Mouse (Mus musculus) hindbrain, embryonic 16.5 days (tissue): ENCODE results near the gene 9130230L23Rik. TPM values are rescaled to one million over a fixed set of nuclear protein-coding genes. Genes with fewer than 3 reads are reported as not detected.

Source experiments
- ATAC-seq: fragments of 200-750 bp; cut with Nextera tagmentation; 2 replicates; pipeline ENCODE4 v1.8.0; 2017; ENCODE audit warnings: moderate TSS enrichment, moderate library complexity
- H3K27ac ChIP-seq: fragments of 300-500 bp; sonication (generic); 2 replicates; pipeline ENCODE4 v1.5.1; 2014; ENCODE audit warnings: low read depth, mild to moderate bottlenecking, control low read depth, low read length, moderate library complexity
- H3K27me3 ChIP-seq: fragments of 300-500 bp; sonication (generic); replicated peaks from 2 replicates; pipeline ENCODE4 v1.6.1; 2014; ENCODE audit warnings: low read length; ENCODE audit not compliant: control insufficient read depth, insufficient read depth
- H3K36me3 ChIP-seq: fragments of 300-500 bp; sonication (generic); 2 replicates; pipeline ENCODE4 v1.6.1; 2014; ENCODE audit warnings: mild to moderate bottlenecking, low read length, moderate library complexity, mixed read lengths; ENCODE audit not compliant: control insufficient read depth, insufficient read depth
- H3K4me1 ChIP-seq: fragments of 300-500 bp; sonication (generic); 2 replicates; pipeline ENCODE4 v1.6.1; 2014; ENCODE audit warnings: low read depth, low read length; ENCODE audit not compliant: control insufficient read depth, insufficient read depth
- H3K4me2 ChIP-seq: fragments of 300-500 bp; sonication (generic); 2 replicates; pipeline ENCODE4 v1.6.1; 2014; ENCODE audit warnings: mild to moderate bottlenecking, low read length, control low read depth, moderate library complexity
- H3K4me3 ChIP-seq: fragments of 300-500 bp; sonication (generic); 2 replicates; pipeline ENCODE4 v1.5.1; 2014; ENCODE audit warnings: mild to moderate bottlenecking, low read length, control low read depth, moderate library complexity
- H3K9ac ChIP-seq: fragments of 300-500 bp; sonication (generic); 2 replicates; pipeline ENCODE4 v1.6.1; 2014; ENCODE audit warnings: low read depth, mild to moderate bottlenecking, control low read depth, low read length, moderate library complexity
- H3K9me3 ChIP-seq: fragments of 300-500 bp; sonication (generic); 2 replicates; pipeline ENCODE4 v1.6.1; 2014; ENCODE audit warnings: mild to moderate bottlenecking, low read length, moderate library complexity; ENCODE audit not compliant: control insufficient read depth
- WGBS: fragments of 180-500 bp; shearing (Covaris S2); extraction: QIAGEN DNeasy Blood & Tissue Kit; methylation state at CpG from one replicate; pipeline ENCODE4 v1.1.7; 2014; 5-methylcytosine and 5-hydroxymethylcytosine counted together
- polyA plus RNA-seq: library from polyadenylated mRNA; unstranded; fragments of >200 nt; fragmentation: Nextera tagmentation; extraction: Ambion mirVana; gene quantifications from 2 replicates; pipeline ENCODE4 v1.2.1, GENCODE M21; 2015

Gene 9130230L23Rik
- polyA plus RNA-seq, 1 experiment from 2014 or later, result 0.14 TPM

DNA sequence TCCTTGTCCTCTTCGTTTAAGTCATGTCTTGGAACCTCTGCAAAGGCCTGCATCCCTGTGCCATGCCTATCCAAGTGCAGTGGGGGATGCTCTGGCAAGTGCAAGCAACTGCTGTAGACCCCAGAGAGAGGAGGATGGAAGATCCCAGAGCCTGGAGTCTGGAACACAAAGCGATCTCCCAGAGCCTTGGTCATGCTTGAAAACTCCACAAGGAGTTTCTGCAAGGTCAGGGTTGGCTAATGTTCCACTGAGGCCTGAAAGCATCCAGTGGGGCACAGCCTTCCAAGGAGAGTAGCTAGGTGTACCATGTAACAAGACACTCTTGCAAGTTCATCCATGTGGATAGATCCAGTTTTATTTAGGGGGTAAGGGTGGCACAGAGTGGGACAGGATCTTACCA is 10.4 kb upstream of the 9130230L23Rik start:
- Histone ChIP-seq H3K36me3 (no peaks in the 10 kb centered on the region), H3K4me3 (no peak overlapping the region), H3K9ac (no peak overlapping the region), H3K9me3 (no peaks in the 10 kb centered on the region), H3K4me1 (no peaks in the 10 kb centered on the region), H3K4me2 (no peak overlapping the region), H3K27ac (no peak overlapping the region), H3K27me3 (no peaks in the 10 kb centered on the region)
- no peak for ATAC-seq
- WGBS, result 90% methylated on average over 2 of the region's 2 CpGs

DNA sequence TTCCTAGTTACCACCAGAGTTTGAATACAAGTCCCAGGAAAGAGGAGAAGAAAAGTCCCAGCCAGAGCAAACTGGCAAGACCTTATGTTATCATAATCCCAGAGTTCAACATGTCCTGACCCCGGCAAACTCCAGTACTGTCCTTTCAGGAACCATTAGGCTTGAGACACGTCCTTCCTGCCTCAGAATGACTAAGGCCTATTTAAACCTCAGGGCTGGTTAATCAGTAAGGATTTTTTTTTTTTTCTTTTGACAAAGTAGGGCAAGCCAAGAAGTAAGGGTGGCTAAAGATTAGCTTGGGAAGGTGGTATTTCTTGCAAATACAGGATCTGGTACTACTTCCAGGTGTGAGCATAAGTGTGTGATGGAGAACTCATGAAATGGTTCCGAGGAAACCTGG is 9.9 kb upstream of the 9130230L23Rik start:
- no peaks in the 10 kb centered on the region for H3K9me3 ChIP-seq
- no peak overlapping the region for H3K4me2 ChIP-seq
- no peak for ATAC-seq
- no peaks in the 10 kb centered on the region for H3K36me3 ChIP-seq
- WGBS, result 86% methylated on average over 3 of the region's 3 CpGs
- H3K27me3 ChIP-seq, result no peaks in the 10 kb centered on the region
- H3K9ac ChIP-seq, result no peak overlapping the region
- H3K27ac ChIP-seq, result no peak overlapping the region
- no peak overlapping the region for H3K4me3 ChIP-seq
- H3K4me1 ChIP-seq, result no peaks in the 10 kb centered on the region

DNA sequence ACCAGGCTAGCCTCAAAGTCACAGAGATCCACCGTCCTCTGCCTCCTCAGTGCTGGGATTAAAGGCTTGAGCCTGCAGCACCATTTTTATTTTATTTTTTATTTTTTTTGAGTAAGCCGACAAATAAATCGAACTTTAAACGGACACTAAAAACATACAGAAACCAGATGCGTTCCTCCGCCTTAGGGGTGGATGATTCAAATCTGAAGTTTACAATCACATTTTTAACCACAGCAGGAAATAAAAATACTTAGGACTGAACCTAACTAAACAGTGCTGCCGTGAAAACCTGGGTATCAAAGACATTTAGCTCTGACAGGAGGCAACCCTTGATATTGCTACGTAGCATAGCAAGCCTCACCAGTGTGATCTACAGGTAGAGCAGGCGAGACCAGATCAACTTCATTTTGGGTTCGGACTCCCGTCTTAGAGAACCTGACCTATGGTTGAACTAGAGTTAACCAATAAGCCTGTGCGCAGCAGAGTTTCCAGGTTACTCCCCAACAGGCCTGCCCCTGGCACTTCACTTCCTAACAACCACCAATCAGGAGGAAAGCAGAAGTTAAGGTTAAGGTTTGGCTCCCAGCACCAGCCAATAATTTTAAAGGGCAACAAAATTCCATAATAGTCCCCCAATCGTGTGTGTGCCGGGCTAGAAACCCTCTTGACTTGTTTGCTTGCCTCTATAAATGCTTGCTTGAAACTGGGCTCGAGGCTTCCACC is 4.3 kb upstream of the 9130230L23Rik start:
- no peaks in the 10 kb centered on the region for H3K4me1 ChIP-seq
- no peaks in the 10 kb centered on the region for H3K36me3 ChIP-seq
- H3K9me3 ChIP-seq, result no peaks in the 10 kb centered on the region
- H3K27me3 ChIP-seq, result no peaks in the 10 kb centered on the region
- 92% methylated on average over 15 of the region's 15 CpGs for WGBS
- no peak overlapping the region for H3K4me3 ChIP-seq
- H3K9ac ChIP-seq, result no peak overlapping the region
- H3K4me2 ChIP-seq, result no peak overlapping the region
- ATAC-seq, result no peak
- no peak overlapping the region for H3K27ac ChIP-seq

DNA sequence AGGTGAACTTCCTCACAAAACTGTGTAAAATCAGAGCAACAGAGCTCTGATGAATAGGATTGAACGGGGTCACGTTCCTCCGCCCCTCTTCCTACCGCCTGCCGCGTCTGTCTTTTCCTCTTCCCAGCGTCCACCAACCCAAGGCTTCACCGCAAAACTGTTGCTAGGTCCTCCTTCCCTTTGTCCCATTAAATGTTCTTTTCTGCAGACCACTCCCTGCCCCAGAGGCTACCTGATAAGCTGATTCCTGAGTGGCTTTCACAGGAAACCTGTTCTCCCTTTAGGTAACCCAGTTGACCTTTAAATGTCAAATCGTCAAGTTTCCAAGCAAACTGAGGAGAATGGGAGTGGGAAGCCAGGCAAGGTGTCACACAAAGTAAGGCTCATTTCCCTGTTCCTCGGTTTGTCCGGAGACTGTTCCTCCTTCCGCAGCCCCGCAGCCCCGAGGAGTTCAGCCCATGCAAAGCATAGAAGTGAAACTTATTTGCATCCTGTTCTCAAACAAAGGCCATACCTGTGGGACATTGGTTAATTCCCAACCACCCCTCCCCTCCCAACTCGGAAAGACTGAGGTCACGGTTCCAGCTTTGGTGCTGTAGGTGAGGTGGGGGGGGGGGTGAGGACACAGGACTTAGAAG is 1.1 kb upstream of the 9130230L23Rik start:
- Histone ChIP-seq H3K9me3 (no peaks in the 10 kb centered on the region), H3K4me2 (no peak overlapping the region)
- WGBS, result 37% methylated on average over 16 of the region's 16 CpGs

DNA sequence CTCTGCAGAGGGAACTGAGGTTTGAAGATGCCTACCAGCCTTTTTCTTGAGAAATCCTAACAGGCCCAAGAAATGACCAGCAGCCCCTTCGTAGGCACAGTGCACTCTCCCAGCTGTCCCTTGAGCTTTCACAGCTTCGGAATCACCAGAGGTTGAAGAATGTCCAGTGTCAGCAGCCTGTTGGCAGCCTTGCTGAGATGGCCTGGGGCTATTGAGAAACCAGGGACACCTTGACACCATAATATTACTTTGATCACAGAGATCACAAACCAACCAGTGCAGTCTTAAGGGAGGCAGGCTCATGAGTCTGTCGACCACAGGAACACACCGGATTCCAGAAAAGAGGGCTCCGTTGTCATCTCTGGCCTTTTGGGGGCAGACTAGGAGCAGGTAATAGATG is 2.9 kb downstream of the 9130230L23Rik start:
- no peaks in the 10 kb centered on the region for H3K27me3 ChIP-seq
- H3K27ac ChIP-seq, result no peak overlapping the region
- no peaks in the 10 kb centered on the region for H3K36me3 ChIP-seq
- no peak overlapping the region for H3K4me3 ChIP-seq
- 73% methylated on average over 5 of the region's 5 CpGs for WGBS
- H3K9ac ChIP-seq, result no peak overlapping the region
- H3K4me2 ChIP-seq, result no peak overlapping the region
- ATAC-seq, result no peak
- H3K4me1 ChIP-seq, result no peaks in the 10 kb centered on the region
- no peaks in the 10 kb centered on the region for H3K9me3 ChIP-seq

More for the DNA sequence above, 1.1 kb upstream of the 9130230L23Rik start:
- H3K36me3 ChIP-seq, result no peaks in the 10 kb centered on the region
- H3K4me3 ChIP-seq, result no peak overlapping the region
- no peaks in the 10 kb centered on the region for H3K27me3 ChIP-seq
- H3K27ac ChIP-seq, result no peak overlapping the region
- H3K9ac ChIP-seq, result no peak overlapping the region
- H3K4me1 ChIP-seq, result no peaks in the 10 kb centered on the region
- ATAC-seq, result no peak

DNA sequence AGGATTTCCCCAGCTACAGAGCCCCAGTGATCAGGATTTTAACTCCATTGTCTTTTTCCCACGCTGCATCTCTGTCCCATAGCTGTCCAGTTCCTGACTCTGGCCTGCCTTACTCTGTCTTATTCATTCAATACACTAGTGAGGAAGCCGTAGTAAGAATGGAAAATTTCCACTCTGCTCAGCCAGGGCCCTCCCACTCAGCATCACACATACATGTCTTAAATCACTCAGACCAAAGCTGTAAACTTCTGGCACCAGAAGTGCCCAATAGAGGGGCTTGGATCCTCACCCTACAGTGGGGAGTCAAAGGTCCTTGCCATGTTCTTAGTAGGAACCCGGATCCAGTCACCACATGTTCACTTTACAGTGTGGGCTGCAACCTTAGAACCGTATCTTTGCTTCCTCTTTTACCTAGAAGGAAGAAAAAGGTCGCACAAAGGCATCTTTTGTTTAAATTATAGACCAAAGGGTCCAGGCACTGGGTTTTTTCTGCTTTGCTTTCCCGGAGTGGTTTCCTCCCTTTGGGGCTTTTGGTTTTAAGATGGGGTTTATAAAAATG is 3.4 kb downstream of the 9130230L23Rik start:
- Histone ChIP-seq H3K27ac (no peak overlapping the region), H3K36me3 (no peaks in the 10 kb centered on the region), H3K27me3 (no peaks in the 10 kb centered on the region), H3K9ac (no peak overlapping the region), H3K4me3 (no peak overlapping the region), H3K4me1 (no peaks in the 10 kb centered on the region), H3K9me3 (no peaks in the 10 kb centered on the region), H3K4me2 (no peak overlapping the region)
- ATAC-seq, result no peak
- 79% methylated on average over 6 of the region's 6 CpGs for WGBS

DNA sequence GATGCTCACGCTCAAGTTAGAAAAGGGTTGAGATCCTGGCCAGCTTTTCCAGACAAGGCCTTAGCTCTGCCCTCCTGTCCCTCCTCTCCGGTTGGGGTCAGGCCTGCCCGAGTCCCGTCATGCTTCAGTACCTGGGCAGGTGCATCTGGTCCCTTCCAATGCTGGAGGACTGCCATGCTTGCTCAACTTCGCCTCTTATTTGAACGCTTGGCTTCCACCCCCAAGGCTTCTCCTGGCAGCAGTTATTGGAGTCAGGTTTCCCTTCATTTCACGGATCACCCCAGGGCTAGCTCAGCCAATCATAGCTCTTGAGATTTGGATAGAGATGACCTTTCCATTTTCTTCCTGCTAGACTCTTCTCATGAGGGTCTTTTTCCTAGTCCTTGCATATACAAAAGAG is 4.0 kb downstream of the 9130230L23Rik start:
- 76% methylated on average over 7 of the region's 7 CpGs for WGBS

DNA sequence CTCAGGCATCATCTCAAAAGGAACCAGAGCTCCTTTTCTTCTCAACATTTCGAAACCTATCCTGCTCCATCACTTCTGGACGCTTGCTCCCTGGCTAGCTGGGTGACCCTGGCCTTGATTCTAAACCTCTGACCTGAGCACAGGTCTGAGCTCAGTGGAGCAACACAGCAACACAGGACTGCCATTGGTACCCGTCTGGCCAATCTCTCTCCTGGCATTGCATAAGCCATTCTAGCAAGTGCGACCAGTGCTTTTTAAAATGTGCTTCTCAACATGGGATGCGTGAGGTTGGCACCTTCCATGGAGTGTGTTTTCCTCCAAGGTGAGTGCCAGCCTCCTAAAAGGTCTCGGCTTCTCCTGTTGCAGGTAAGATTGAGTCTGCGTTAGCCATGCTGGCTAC is 5.0 kb downstream of the 9130230L23Rik start:
- Histone ChIP-seq H3K4me3 (no peak overlapping the region), H3K4me2 (no peak overlapping the region), H3K27me3 (no peaks in the 10 kb centered on the region), H3K27ac (no peak overlapping the region), H3K36me3 (no peaks in the 10 kb centered on the region), H3K4me1 (no peaks in the 10 kb centered on the region), H3K9ac (no peak overlapping the region), H3K9me3 (no peaks in the 10 kb centered on the region)
- ATAC-seq, result no peak
- WGBS, result 89% methylated on average over 7 of the region's 7 CpGs

More for the DNA sequence above, 4.0 kb downstream of the 9130230L23Rik start:
- H3K4me1 ChIP-seq, result no peaks in the 10 kb centered on the region
- no peak overlapping the region for H3K4me2 ChIP-seq
- no peaks in the 10 kb centered on the region for H3K27me3 ChIP-seq
- H3K9ac ChIP-seq, result no peak overlapping the region
- no peak overlapping the region for H3K4me3 ChIP-seq
- H3K27ac ChIP-seq, result no peak overlapping the region
- no peaks in the 10 kb centered on the region for H3K9me3 ChIP-seq
- no peaks in the 10 kb centered on the region for H3K36me3 ChIP-seq
- no peak for ATAC-seq

DNA sequence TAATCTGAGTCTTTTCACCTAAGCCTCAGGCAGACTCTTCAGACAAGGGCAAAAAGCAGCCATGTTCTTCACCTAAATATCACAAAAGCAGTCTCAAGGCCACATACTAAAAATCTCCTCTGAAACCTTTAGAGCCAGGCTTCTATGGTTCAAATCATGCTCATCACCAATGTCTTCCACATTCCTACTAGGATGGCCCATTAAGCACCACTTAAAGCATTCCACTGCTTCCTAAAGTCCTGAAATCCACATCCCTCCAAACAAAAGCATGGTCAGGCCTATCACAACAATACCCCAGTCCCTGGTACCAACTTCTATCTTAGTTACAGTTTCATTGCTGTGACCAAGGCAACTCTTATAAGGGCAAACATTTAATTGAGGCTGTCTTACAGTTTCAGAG is 6.3 kb downstream of the 9130230L23Rik start:
- Histone ChIP-seq H3K27ac (no peak overlapping the region), H3K9me3 (no peaks in the 10 kb centered on the region), H3K4me3 (no peak overlapping the region), H3K4me2 (no peak overlapping the region), H3K9ac (no peak overlapping the region), H3K27me3 (no peaks in the 10 kb centered on the region), H3K4me1 (no peaks in the 10 kb centered on the region), H3K36me3 (no peaks in the 10 kb centered on the region)
- ATAC-seq, result no peak
